Mouse (Mus musculus): ENCODE data around the gene Prrt1. TPM values are rescaled to one million over a fixed set of nuclear protein-coding genes. Genes with fewer than 3 reads are reported as not detected.

Prrt1 gene
- total RNA-seq, 2 experiments from 2014 or later: 1.9 to 3.1 TPM

- DNase-seq: no peak
- intact Hi-C loops (cut with DNase I): no loop called here
Observed at GRCm38 (mm10) chr17:34645256-34645829, 16.0 kb downstream of the Prrt1 start.

- intact Hi-C loops (cut with DNase I): no loop called here
- no peak for DNase-seq
Observed at GRCm38 (mm10) chr17:34645831-34646511, 16.6 kb downstream of the Prrt1 start.

GRCm38 (mm10) chr17:34646906-34647787 is 17.8 kb downstream of the Prrt1 start, which contains the start of gene Atf6b:
Atf6b (plus strand) TSS chr17:34647146.
- peak; percentile 93 for DNase-seq
- intact Hi-C loops (cut with DNase I): no loop called here

- intact Hi-C loops (cut with DNase I): no loop called here
- DNase-seq: peak in 1 of 2 experiments; percentile 1
Observed at GRCm38 (mm10) chr17:34648141-34648890, 19.0 kb downstream of the Prrt1 start.

- no peak for DNase-seq
- intact Hi-C loops (cut with DNase I): no loop called here
Observed at GRCm38 (mm10) chr17:34649106-34649864, 20.0 kb downstream of the Prrt1 start.

- no peak for DNase-seq
- intact Hi-C loops (cut with DNase I): loop anchor here (5.0 kb wide), 2 partner anchors 42 to 162 kb away; no protein-coding TSS in a partner anchor
Observed at GRCm38 (mm10) chr17:34650781-34651180, 21.4 kb downstream of the Prrt1 start.

- peak; percentile 59 to 71 for DNase-seq
- intact Hi-C loops (cut with DNase I): loop anchor here (5.0 kb wide), 2 partner anchors 41 to 161 kb away; no protein-coding TSS in a partner anchor
Observed at GRCm38 (mm10) chr17:34651507-34652221, 22.3 kb downstream of the Prrt1 start.

GRCm38 (mm10) chr17:34652546-34652945 is 23.2 kb downstream of the Prrt1 start:
- no peak for DNase-seq
- intact Hi-C loops (cut with DNase I): loop anchor here (5.0 kb wide), 2 partner anchors 40 to 160 kb away; no protein-coding TSS in a partner anchor

GRCm38 (mm10) chr17:34652985-34653384 is 23.7 kb downstream of the Prrt1 start:
- intact Hi-C loops (cut with DNase I): loop anchor here (5.0 kb wide), 2 partner anchors 39 to 159 kb away; no protein-coding TSS in a partner anchor
- no peak for DNase-seq

- intact Hi-C loops (cut with DNase I): loop anchor here (1.0 to 5.0 kb wide), 3 partner anchors 38 to 158 kb away; no protein-coding TSS in a partner anchor
Observed at GRCm38 (mm10) chr17:34653746-34654285, 24.5 kb downstream of the Prrt1 start.

GRCm38 (mm10) chr17:34654392-34654791 is 25.1 kb downstream of the Prrt1 start:
- no peak for DNase-seq
- intact Hi-C loops (cut with DNase I): loop anchor here (1.0 to 5.0 kb wide), 3 partner anchors 38 to 158 kb away; no protein-coding TSS in a partner anchor

More at GRCm38 (mm10) chr17:34653746-34654285, 24.5 kb downstream of the Prrt1 start:
- DNase-seq: peak; percentile 68 to 83

GRCm38 (mm10) chr17:34655160-34655559 is 25.8 kb downstream of the Prrt1 start:
- intact Hi-C loops (cut with DNase I): no loop called here

GRCm38 (mm10) chr17:34655581-34655991 is 26.3 kb downstream of the Prrt1 start:
- peak; percentile 92 to 93 for DNase-seq
- intact Hi-C loops (cut with DNase I): no loop called here

More at GRCm38 (mm10) chr17:34655160-34655559, 25.8 kb downstream of the Prrt1 start:
- DNase-seq: peak in 1 of 2 experiments; percentile 75

GRCm38 (mm10) chr17:34656666-34657065 is 27.3 kb downstream of the Prrt1 start:
- intact Hi-C loops (cut with DNase I): no loop called here
- peak; percentile 62 to 65 for DNase-seq

- intact Hi-C loops (cut with DNase I): no loop called here
- no peak for DNase-seq
Observed at GRCm38 (mm10) chr17:34657271-34657670, 27.9 kb downstream of the Prrt1 start.

- no peak for DNase-seq
- intact Hi-C loops (cut with DNase I): no loop called here
Observed at GRCm38 (mm10) chr17:34658145-34658544, 28.8 kb downstream of the Prrt1 start.

GRCm38 (mm10) chr17:34658591-34658990 is 29.3 kb downstream of the Prrt1 start:
- DNase-seq: no peak
- intact Hi-C loops (cut with DNase I): no loop called here
